ENCODE assay signal across 8 mouse cellular contexts in the genomic region with DNA sequence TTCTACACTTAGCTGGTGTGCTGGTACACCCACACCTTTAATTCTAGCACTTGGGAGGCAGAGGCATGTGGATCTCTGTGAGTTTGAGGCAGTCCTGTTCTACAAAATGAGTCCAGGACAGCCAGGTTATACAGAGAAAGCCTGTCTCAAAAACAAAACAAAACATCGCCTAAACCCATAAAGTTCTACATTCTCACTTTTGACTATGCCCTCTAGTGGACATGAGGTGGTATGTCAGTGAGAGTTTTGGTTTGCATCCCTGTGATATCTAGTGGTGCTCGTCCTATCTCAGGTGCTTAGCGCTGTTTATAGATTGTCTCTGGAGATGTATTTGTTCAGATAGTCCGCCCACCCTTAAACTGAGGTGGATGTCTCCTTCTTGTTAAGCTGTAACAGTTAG. TPM values are rescaled to one million over a fixed set of nuclear protein-coding genes. Genes with fewer than 3 reads are reported as not detected.
DNase-seq lines count a peak whose midpoint lies in the region; ATAC-seq and TF ChIP-seq lines count a peak whose summit lies in the region.

No protein-coding gene starts in this region.

- H3K4me2 ChIP-seq in forebrain, embryonic 14.5 days (ENCODE audit: low read length), result no peak overlapping the region
- H3K4me2 ChIP-seq in forebrain, embryonic 15.5 days (replicated peaks), result no peak overlapping the region
- no peak overlapping the region for H3K4me2 ChIP-seq in lung, embryonic 14.5 days
- H3K4me2 ChIP-seq in forebrain, embryonic 11.5 days (ENCODE audit: low read depth, low read length, severe bottlenecking), result no peak overlapping the region

- no peak overlapping the region for H3K9ac ChIP-seq in forebrain, embryonic 14.5 days (ENCODE audit: low read length)
- no peak overlapping the region for H3K9ac ChIP-seq in forebrain, embryonic 15.5 days (replicated peaks)
- no peak overlapping the region for H3K9ac ChIP-seq in lung, embryonic 14.5 days
- H3K9ac ChIP-seq in forebrain, embryonic 11.5 days (ENCODE audit: low read length), result no peak overlapping the region

- peak; percentile 59 for DNase-seq in forebrain, embryonic 14.5 days (ENCODE audit: low spot score)
- peak; percentile 65 for DNase-seq in lung, embryonic 14.5 days
- no peak for DNase-seq in lung, postnatal 10 days
- DNase-seq in Muller cell, postnatal 12 days (ENCODE audit: inconsistent ontology term), result peak; percentile 17
- no peak for DNase-seq in urinary bladder, postnatal 4 days (ENCODE audit: low spot score in 2 of 2)
- no peak for DNase-seq in forebrain, embryonic 11.5 days (ENCODE audit: low spot score)

- H3K4me3 ChIP-seq in forebrain, embryonic 14.5 days (ENCODE audit: low read depth, low read length), result no peak overlapping the region
- H3K4me3 ChIP-seq in forebrain, embryonic 15.5 days, result no peak overlapping the region
- H3K4me3 ChIP-seq in lung, embryonic 14.5 days (ENCODE audit: low read depth, low read length), result no peak overlapping the region
- no peak overlapping the region for H3K4me3 ChIP-seq in forebrain, embryonic 11.5 days (ENCODE audit: low read depth, low read length)

- ATAC-seq in forebrain, embryonic 14.5 days, result no peak
- ATAC-seq in forebrain, embryonic 15.5 days (replicated peaks), result no peak
- ATAC-seq in lung, embryonic 14.5 days (ENCODE audit: insufficient read depth), result no peak
- peak; percentile 46 for ATAC-seq in granulocyte monocyte progenitor cell, adult 5-6 weeks (replicated peaks; ENCODE audit: poor library complexity, severe bottlenecking)
- ATAC-seq in forebrain, embryonic 11.5 days (replicated peaks; ENCODE audit: low FRiP score), result no peak

- no peaks in the 10 kb centered on the region for H3K4me1 ChIP-seq in forebrain, embryonic 14.5 days (ENCODE audit: control insufficient read depth, insufficient read depth, low read length)
- no peaks in the 10 kb centered on the region for H3K4me1 ChIP-seq in forebrain, embryonic 15.5 days
- H3K4me1 ChIP-seq in lung, embryonic 14.5 days (ENCODE audit: insufficient read depth), result no peaks in the 10 kb centered on the region
- H3K4me1 ChIP-seq in forebrain, embryonic 11.5 days (replicated peaks; ENCODE audit: control insufficient read depth, insufficient read depth, low read length), result no peaks in the 10 kb centered on the region

- no peak overlapping the region for H3K27ac ChIP-seq in forebrain, embryonic 14.5 days (ENCODE audit: low read depth, low read length)
- no peak overlapping the region for H3K27ac ChIP-seq in forebrain, embryonic 15.5 days (replicated peaks)
- no peak overlapping the region for H3K27ac ChIP-seq in lung, embryonic 14.5 days (ENCODE audit: low read depth)
- H3K27ac ChIP-seq in forebrain, embryonic 11.5 days (ENCODE audit: low read depth, low read length), result no peak overlapping the region

- H3K36me3 ChIP-seq in forebrain, embryonic 14.5 days (ENCODE audit: control insufficient read depth, insufficient read depth, low read length), result no peaks in the 10 kb centered on the region
- H3K36me3 ChIP-seq in forebrain, embryonic 15.5 days, result no peaks in the 10 kb centered on the region
- H3K36me3 ChIP-seq in lung, embryonic 14.5 days (ENCODE audit: insufficient read depth), result no peaks in the 10 kb centered on the region; the same call in 1 of the 2 replicates
- H3K36me3 ChIP-seq in forebrain, embryonic 11.5 days (ENCODE audit: control insufficient read depth, insufficient read depth, low read length), result no peaks in the 10 kb centered on the region

- TF ChIP-seq CTCF in lung, embryonic 14.5 days (IDR thresholded peaks at IDR 0.05; ENCODE audit: low read depth), result peak; percentile 78

- 36% methylated on average over 4 of the region's 4 CpGs for WGBS in forebrain, embryonic 14.5 days
- WGBS in forebrain, embryonic 15.5 days, result 29% methylated on average over 4 of the region's 4 CpGs
- 23% methylated on average over 4 of the region's 4 CpGs for WGBS in lung, embryonic 14.5 days
- WGBS in forebrain, embryonic 11.5 days, result 31% methylated on average over 4 of the region's 4 CpGs

- no peaks in the 10 kb centered on the region for H3K9me3 ChIP-seq in forebrain, embryonic 14.5 days (replicated peaks; ENCODE audit: control insufficient read depth, low read length)
- no peaks in the 10 kb centered on the region for H3K9me3 ChIP-seq in forebrain, embryonic 15.5 days
- H3K9me3 ChIP-seq in lung, embryonic 14.5 days (ENCODE audit: low read depth, low read length), result no peaks in the 10 kb centered on the region
- no peaks in the 10 kb centered on the region for H3K9me3 ChIP-seq in forebrain, embryonic 11.5 days (ENCODE audit: control insufficient read depth, low read length)

- peaks cover 19% of the 10 kb centered on the region; the same call in 1 of the 2 replicates for H3K27me3 ChIP-seq in forebrain, embryonic 14.5 days (replicated peaks; ENCODE audit: control insufficient read depth, insufficient read depth, low read length)
- peaks cover 37% of the 10 kb centered on the region for H3K27me3 ChIP-seq in forebrain, embryonic 15.5 days
- H3K27me3 ChIP-seq in lung, embryonic 14.5 days (ENCODE audit: insufficient read depth, low read length), result peaks cover 7% of the 10 kb centered on the region
- peaks cover 3% of the 10 kb centered on the region; the same call in 1 of the 2 replicates for H3K27me3 ChIP-seq in forebrain, embryonic 11.5 days (ENCODE audit: control insufficient read depth, insufficient read depth, low read length)

RNA-seq across cellular contexts. Expression of gene Mpzl3, which starts 6.5 kb away (rescaled TPM):
- polyA plus RNA-seq in forebrain, embryonic 14.5 days (2014; fragmentation: Nextera tagmentation; extraction: Ambion mirVana), result 1.3 and 1.5 TPM in 2 replicates
- polyA plus RNA-seq in forebrain, embryonic 15.5 days (2015; fragmentation: Nextera tagmentation; extraction: Ambion mirVana), result 1.1 and 1.5 TPM in 2 replicates
- 1.9 and 2.1 TPM in 2 replicates for polyA plus RNA-seq in lung, embryonic 14.5 days (2014; fragmentation: Nextera tagmentation; extraction: Ambion mirVana)
- 0.19 TPM in 1 of 2 replicates, not detected in the other for total RNA-seq in granulocyte monocyte progenitor cell, adult 5-6 weeks (2014; fragmentation: Nextera tagmentation)
- 1.2 and 2.2 TPM in 2 replicates for total RNA-seq in granulocyte monocyte progenitor cell, adult 5-6 weeks (2017)
- polyA plus RNA-seq in forebrain, embryonic 11.5 days (2014; fragmentation: Nextera tagmentation; extraction: Ambion mirVana), result 2.2 and 2.7 TPM in 2 replicates

RNA-seq across cellular contexts. Expression of gene Mpzl2, which starts 8.9 kb away (rescaled TPM):
- 0.18 and 0.38 TPM in 2 replicates for polyA plus RNA-seq in forebrain, embryonic 14.5 days (2014; fragmentation: Nextera tagmentation; extraction: Ambion mirVana)
- 0.34 and 0.63 TPM in 2 replicates for polyA plus RNA-seq in forebrain, embryonic 15.5 days (2015; fragmentation: Nextera tagmentation; extraction: Ambion mirVana)
- 14.7 and 15.0 TPM in 2 replicates for polyA plus RNA-seq in lung, embryonic 14.5 days (2014; fragmentation: Nextera tagmentation; extraction: Ambion mirVana)
- not detected in 2 replicates for total RNA-seq in granulocyte monocyte progenitor cell, adult 5-6 weeks (2014; fragmentation: Nextera tagmentation)
- total RNA-seq in granulocyte monocyte progenitor cell, adult 5-6 weeks (2017), result not detected in 2 replicates
- 1.8 and 2.5 TPM in 2 replicates for polyA plus RNA-seq in forebrain, embryonic 11.5 days (2014; fragmentation: Nextera tagmentation; extraction: Ambion mirVana)

RNA-seq across cellular contexts. Expression of gene Jaml, which starts 30.5 kb away (rescaled TPM):
- 0.15 TPM in 1 of 2 replicates, not detected in the other for polyA plus RNA-seq in forebrain, embryonic 14.5 days (2014; fragmentation: Nextera tagmentation; extraction: Ambion mirVana)
- 0.45 TPM in 1 of 2 replicates, not detected in the other for polyA plus RNA-seq in forebrain, embryonic 15.5 days (2015; fragmentation: Nextera tagmentation; extraction: Ambion mirVana)
- polyA plus RNA-seq in lung, embryonic 14.5 days (2014; fragmentation: Nextera tagmentation; extraction: Ambion mirVana), result 0.30 and 0.45 TPM in 2 replicates
- total RNA-seq in granulocyte monocyte progenitor cell, adult 5-6 weeks (2014; fragmentation: Nextera tagmentation), result 0.51 TPM in 1 of 2 replicates, not detected in the other
- 2.4 and 3.4 TPM in 2 replicates for total RNA-seq in granulocyte monocyte progenitor cell, adult 5-6 weeks (2017)
- not detected in 2 replicates for polyA plus RNA-seq in forebrain, embryonic 11.5 days (2014; fragmentation: Nextera tagmentation; extraction: Ambion mirVana)

RNA-seq across cellular contexts. Expression of gene Cd3e, which starts 39.1 kb away (rescaled TPM):
- not detected in 2 replicates for polyA plus RNA-seq in forebrain, embryonic 14.5 days (2014; fragmentation: Nextera tagmentation; extraction: Ambion mirVana)
- polyA plus RNA-seq in forebrain, embryonic 15.5 days (2015; fragmentation: Nextera tagmentation; extraction: Ambion mirVana), result not detected in 2 replicates
- polyA plus RNA-seq in lung, embryonic 14.5 days (2014; fragmentation: Nextera tagmentation; extraction: Ambion mirVana), result not detected in 2 replicates
- not detected in 2 replicates for total RNA-seq in granulocyte monocyte progenitor cell, adult 5-6 weeks (2014; fragmentation: Nextera tagmentation)
- total RNA-seq in granulocyte monocyte progenitor cell, adult 5-6 weeks (2017), result not detected in 2 replicates
- polyA plus RNA-seq in forebrain, embryonic 11.5 days (2014; fragmentation: Nextera tagmentation; extraction: Ambion mirVana), result not detected in 2 replicates

Comparison
In these comparisons a context has a peak if more than half of its experiments do, and no peak if none do; other contexts are left out.
1. DNase-seq: peak in forebrain, embryonic 14.5 days (single experiment), lung, embryonic 14.5 days (single experiment) and Muller cell, postnatal 12 days (single experiment); none in lung, postnatal 10 days (single experiment), urinary bladder, postnatal 4 days (0 of 2) and forebrain, embryonic 11.5 days (single experiment).